Mouse (Mus musculus): ENCODE results near the gene Mrpl28.
A peak's percentile ranks its signal among the peaks of the same experiment; 100 is the strongest.
"Not testable (repeated sequence)": the region's sequence is repeated elsewhere in the genome, so short reads cannot be mapped to it uniquely, and the experiment has no call there.

The Mrpl28 gene

GRCm38 (mm10) chr17:26123267-26123684 is at the start of gene Mrpl28:
TSS of gene Mrpl28 (plus strand) at chr17:26123500.
- DNase-seq (ENCODE audit: extremely low read depth, low read depth, low spot score) = peak; percentile 68

- no peak for DNase-seq (ENCODE audit: extremely low read depth, low read depth, low spot score)
Measured at GRCm38 (mm10) chr17:26075246-26075645, 48.1 kb upstream of the Mrpl28 start.

- no peak for DNase-seq (ENCODE audit: extremely low read depth, low read depth, low spot score)
Measured at GRCm38 (mm10) chr17:26078851-26079250, 44.4 kb upstream of the Mrpl28 start.

GRCm38 (mm10) chr17:26080867-26081266 is 42.4 kb upstream of the Mrpl28 start:
- no peak for DNase-seq (ENCODE audit: extremely low read depth, low read depth, low spot score)

GRCm38 (mm10) chr17:26087059-26087564 is 36.2 kb upstream of the Mrpl28 start:
- DNase-seq (ENCODE audit: extremely low read depth, low read depth, low spot score) = no peak

GRCm38 (mm10) chr17:26089905-26090632 is 33.2 kb upstream of the Mrpl28 start, which contains the start of gene Decr2:
TSS of gene Decr2 (minus strand) at chr17:26090337.
- peak; percentile 50 for DNase-seq (ENCODE audit: extremely low read depth, low read depth, low spot score)

- DNase-seq (ENCODE audit: extremely low read depth, low read depth, low spot score) = no peak
Measured at GRCm38 (mm10) chr17:26094531-26095110, 28.7 kb upstream of the Mrpl28 start.

- no peak for DNase-seq (ENCODE audit: extremely low read depth, low read depth, low spot score)
Measured at GRCm38 (mm10) chr17:26095121-26095740, 28.1 kb upstream of the Mrpl28 start, which contains the start of gene Nme4. TSS of gene Nme4 (minus strand) at chr17:26095602.

- DNase-seq (ENCODE audit: extremely low read depth, low read depth, low spot score) = no peak
Measured at GRCm38 (mm10) chr17:26098461-26098860, 24.8 kb upstream of the Mrpl28 start.

- not testable (repeated sequence) for DNase-seq (ENCODE audit: extremely low read depth, low read depth, low spot score)
Measured at GRCm38 (mm10) chr17:26099316-26099715, 24.0 kb upstream of the Mrpl28 start.

- DNase-seq (ENCODE audit: extremely low read depth, low read depth, low spot score) = no peak
Measured at GRCm38 (mm10) chr17:26100166-26100565, 23.1 kb upstream of the Mrpl28 start.

- DNase-seq (ENCODE audit: extremely low read depth, low read depth, low spot score) = no peak
Measured at GRCm38 (mm10) chr17:26101478-26101877, 21.8 kb upstream of the Mrpl28 start.

GRCm38 (mm10) chr17:26105619-26106018 is 17.7 kb upstream of the Mrpl28 start:
- no peak for DNase-seq (ENCODE audit: extremely low read depth, low read depth, low spot score)

- DNase-seq (ENCODE audit: extremely low read depth, low read depth, low spot score) = no peak
Measured at GRCm38 (mm10) chr17:26110156-26110555, 13.1 kb upstream of the Mrpl28 start.

GRCm38 (mm10) chr17:26111024-26111423 is 12.3 kb upstream of the Mrpl28 start:
- no peak for DNase-seq (ENCODE audit: extremely low read depth, low read depth, low spot score)

GRCm38 (mm10) chr17:26111722-26112121 is 11.6 kb upstream of the Mrpl28 start:
- DNase-seq (ENCODE audit: extremely low read depth, low read depth, low spot score) = no peak

- no peak for DNase-seq (ENCODE audit: extremely low read depth, low read depth, low spot score)
Measured at GRCm38 (mm10) chr17:26112751-26113150, 10.5 kb upstream of the Mrpl28 start.

GRCm38 (mm10) chr17:26113181-26113948 is 9.9 kb upstream of the Mrpl28 start, which contains the start of gene Tmem8:
TSS of gene Tmem8 (plus strand) at chr17:26113299.
- DNase-seq (ENCODE audit: extremely low read depth, low read depth, low spot score) = no peak

- DNase-seq (ENCODE audit: extremely low read depth, low read depth, low spot score) = no peak
Measured at GRCm38 (mm10) chr17:26114061-26114460, 9.2 kb upstream of the Mrpl28 start.

- DNase-seq (ENCODE audit: extremely low read depth, low read depth, low spot score) = not testable (repeated sequence)
Measured at GRCm38 (mm10) chr17:26114461-26114860, 8.8 kb upstream of the Mrpl28 start.
